Mouse (Mus musculus): ENCODE results near the gene Gm19684.

DNA sequence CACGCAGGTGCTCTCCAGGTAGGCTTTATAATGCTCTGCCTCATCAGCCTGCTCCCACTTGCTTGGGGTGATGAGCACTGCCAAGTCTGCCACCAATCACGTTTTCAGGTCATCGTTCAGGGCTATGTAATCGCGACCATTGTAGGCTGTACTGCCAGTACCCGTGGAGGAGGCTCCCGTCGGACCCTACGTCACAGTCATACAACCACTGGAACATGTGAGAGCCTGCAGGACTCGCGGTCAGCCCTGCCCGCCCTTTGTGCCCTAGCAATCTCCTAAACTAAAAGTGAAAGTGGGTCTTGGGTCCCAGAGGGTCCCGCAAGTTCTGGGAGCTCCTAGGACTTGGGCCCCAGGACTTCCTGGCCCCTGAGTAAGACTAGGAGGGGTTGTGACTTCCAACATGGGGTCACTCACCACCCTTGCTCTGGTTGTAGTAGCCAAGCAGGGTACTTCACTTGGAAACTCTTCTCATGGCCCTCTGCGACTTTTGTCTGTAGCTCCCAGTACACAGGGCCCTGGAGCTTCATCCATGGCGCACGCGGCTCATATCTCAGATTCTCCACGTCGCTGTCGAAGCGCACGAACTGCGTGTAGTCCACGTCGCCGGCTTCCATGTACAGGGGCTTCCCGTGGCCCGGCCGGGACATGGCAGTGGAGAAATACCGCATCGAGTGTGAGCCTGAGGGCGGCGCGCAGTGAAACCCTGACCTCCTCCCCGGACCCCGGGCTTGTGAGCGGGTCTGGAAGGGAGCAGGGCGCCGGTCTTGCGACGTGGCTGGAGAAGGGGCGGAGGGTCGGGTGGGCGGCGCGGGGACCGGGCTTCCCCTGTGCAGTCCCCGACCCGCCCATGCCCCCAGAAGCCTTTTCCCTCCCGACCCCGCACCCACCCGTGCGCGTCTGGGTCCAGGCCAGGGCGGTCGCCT lies 39.9 kb downstream of the Gm19684 start:
- no peak for TF ChIP-seq EP300 (optimal IDR thresholded peaks at IDR 0.05)
- no peak for TF ChIP-seq CTCF (IDR thresholded peaks at IDR 0.05; ENCODE audit: low read depth)
